Mouse (Mus musculus) large intestine, adult 2 months (tissue): ENCODE results near the gene Mylip. TPM values are rescaled to one million over a fixed set of nuclear protein-coding genes. Genes with fewer than 3 reads are reported as not detected.

Experiments
- DNase-seq: peaks from one replicate; pipeline ENCODE4 v3.0.0-alpha.2; 2012; ENCODE audit warnings: low read depth, low spot score
- WGBS: fragments of 180-500 bp; shearing (Covaris S2); methylation state at CpG from one replicate; pipeline ENCODE4 v1.1.7; 2018; 5-methylcytosine and 5-hydroxymethylcytosine counted together
- polyA plus RNA-seq: library from polyadenylated mRNA; depleted of rRNA; stranded (reverse); fragments of >200 nt; gene quantifications from 2 replicates; pipeline ENCODE4 v1.2.3, GENCODE M21; 2012; rRNA removed

The Mylip gene
- polyA plus RNA-seq, 1 experiment: 6.7 TPM

GRCm38 (mm10) chr13:45461370-45461958 is 71.9 kb downstream of the Mylip start:
- WGBS: 70% methylated on average over 14 of the region's 14 CpGs

More at GRCm38 (mm10) chr13:45461370-45461958, 71.9 kb downstream of the Mylip start:
- DNase-seq: no peak

Other genes starting within 250 kb of the Mylip start
- gene Gmpr, start 117.7 kb downstream of the Mylip start, polyA plus RNA-seq: 8.2 and 11.2 TPM in 2 replicates